Mouse (Mus musculus) layer of hippocampus, adult 18-20 months (tissue): ENCODE results near the gene Ppp1r16b. TPM values are rescaled to one million over a fixed set of nuclear protein-coding genes. Genes with fewer than 3 reads are reported as not detected.

ENCODE experiments used
- microRNA-seq, 2 experiments: library from miRNA; unstranded; fragments of <30 nt; microRNA quantifications; one replicate each; pipeline ENCODE4 v1.2.0; 2021
- total RNA-seq, 2 experiments: library from RNA; stranded (reverse); gene quantifications; 2 replicates each; pipeline ENCODE4 v1.2.3; 2021

Gene Ppp1r16b
- total RNA-seq, 2 experiments from 2014 or later: 141 to 144 TPM

Small RNA genes within 50 kb of the gene (microRNA-seq; reads per million reads assigned to microRNA genes)
- gene Gm26141 (0 reads per million in 2 experiments), gene Mir3474 (1.2 to 1.4 reads per million in 2 experiments)

Other genes starting within 250 kb of the Ppp1r16b start
- gene Adig, start 162.8 kb upstream of the Ppp1r16b start, total RNA-seq: not detected
- gene Arhgap40, start 152.6 kb upstream of the Ppp1r16b start, total RNA-seq: not detected
- gene Slc32a1, start 54.6 kb upstream of the Ppp1r16b start, total RNA-seq: 10 to 100 TPM; 71.2 to 76.5 TPM
- 10 to 100 TPM; 10.3 to 12.7 TPM for gene Actr5, start 40.5 kb upstream of the Ppp1r16b start, total RNA-seq
- 1 to 10 TPM; 4.6 to 4.7 TPM for gene Fam83d, start 102.7 kb downstream of the Ppp1r16b start, total RNA-seq
- gene Dhx35, start 129.4 kb downstream of the Ppp1r16b start, total RNA-seq: 10 to 100 TPM; 16.8 to 20.4 TPM